ENCODE assay signal across 8 mouse cellular contexts in genomic region chr8:11700060-11701032, GRCm38 (mm10). TPM values are rescaled to one million over a fixed set of nuclear protein-coding genes. Genes with fewer than 3 reads are reported as not detected.
DNase-seq lines count a peak whose midpoint lies in the region; ATAC-seq and TF ChIP-seq lines count a peak whose summit lies in the region.

No protein-coding gene starts in this region.

- TF ChIP-seq CTCF in C2C12 (IDR thresholded peaks at IDR 0.05; ENCODE audit: control insufficient read depth, insufficient read depth, insufficient read length), result peak; percentile 70
- peak; percentile 97 for TF ChIP-seq CTCF in brain, embryonic 14.5 days (IDR thresholded peaks at IDR 0.05; ENCODE audit: borderline replicate concordance, extremely low read depth, insufficient read depth, insufficient read length)

- DNase-seq in brain, embryonic 14.5 days (ENCODE audit: low read depth), result peak; percentile 86
- peak; percentile 29 for DNase-seq in fibroblast of lung, adult 2 months (ENCODE audit: low read depth)
- DNase-seq in kidney, postnatal 14 days, result peak; percentile 85
- peak; percentile 54 for DNase-seq in liver, embryonic 13.5 days
- DNase-seq in neural tube, embryonic 10.5 days (ENCODE audit: extremely low spot score, low spot score), result peak; percentile 83

- no peak overlapping the region for H3ac ChIP-seq in C2C12 (ENCODE audit: control insufficient read depth, insufficient read length, low read depth)

- 0 out of 4 replicates have a peak overlapping the region, but pooled peaks have one; percentile 1 to 4 for H3K27ac ChIP-seq in heart, embryonic 14.5 days (replicated peaks in 1 of 2; ENCODE audit: control insufficient read depth in 1 of 2, insufficient read depth in 1 of 2, low read depth in 2 of 2, low read length in 2 of 2)
- no peak overlapping the region for H3K27ac ChIP-seq in liver, embryonic 13.5 days
- H3K27ac ChIP-seq in stomach, embryonic 15.5 days, result no peak overlapping the region

- H3K4me2 ChIP-seq in heart, embryonic 14.5 days (ENCODE audit: low read length), result peak overlapping the region; percentile 60
- H3K4me2 ChIP-seq in liver, embryonic 13.5 days, result peak overlapping the region; percentile 27
- peak overlapping the region; percentile 46 for H3K4me2 ChIP-seq in stomach, embryonic 15.5 days

- no peak for TF ChIP-seq POLR2A in brain, embryonic 14.5 days (IDR thresholded peaks at IDR 0.05; ENCODE audit: borderline replicate concordance, extremely low read depth, insufficient read depth, insufficient read length, poor library complexity, severe bottlenecking)

- 30% methylated on average over 26 of the region's 26 CpGs for WGBS in heart, embryonic 14.5 days
- 35% methylated on average over 26 of the region's 26 CpGs for WGBS in liver, embryonic 13.5 days (ENCODE audit: insufficient replicate concordance)
- 34% methylated on average over 26 of the region's 26 CpGs for WGBS in stomach, embryonic 15.5 days

- H3K4me1 ChIP-seq in heart, embryonic 14.5 days (ENCODE audit: control insufficient read depth in 2 of 2, insufficient read depth in 2 of 2, low read length in 2 of 2), result peaks cover 7 to 14% of the 10 kb centered on the region in 2 experiments
- H3K4me1 ChIP-seq in liver, embryonic 13.5 days (replicated peaks), result no peaks in the 10 kb centered on the region
- peaks cover 2% of the 10 kb centered on the region; the same call in 1 of the 2 replicates for H3K4me1 ChIP-seq in stomach, embryonic 15.5 days

- H3K27me3 ChIP-seq in C2C12 (ENCODE audit: control insufficient read depth, insufficient read depth, insufficient read length), result peaks cover 23% of the 10 kb centered on the region
- H3K27me3 ChIP-seq in heart, embryonic 14.5 days (ENCODE audit: control insufficient read depth, insufficient read depth, low read length), result peaks cover 4% of the 10 kb centered on the region; the same call in 1 of the 2 replicates
- H3K27me3 ChIP-seq in liver, embryonic 13.5 days, result no peaks in the 10 kb centered on the region
- H3K27me3 ChIP-seq in stomach, embryonic 15.5 days (replicated peaks), result no peaks in the 10 kb centered on the region

- H3K9ac ChIP-seq in heart, embryonic 14.5 days (ENCODE audit: low read length), result peak overlapping the region; percentile 35
- H3K9ac ChIP-seq in liver, embryonic 13.5 days, result no peak overlapping the region
- no peak overlapping the region for H3K9ac ChIP-seq in stomach, embryonic 15.5 days

- ATAC-seq in heart, embryonic 14.5 days (ENCODE audit: insufficient number of reproducible peaks, insufficient read depth, low FRiP score, low read depth), result 0 out of 2 replicates have a peak, but pooled peaks have one; percentile 57
- peak; percentile 65 for ATAC-seq in liver, embryonic 13.5 days (ENCODE audit: low read depth)
- peak; percentile 75 for ATAC-seq in stomach, embryonic 15.5 days (ENCODE audit: insufficient read depth, low FRiP score, low read depth)

- H3K4me3 ChIP-seq in C2C12 (ENCODE audit: insufficient read depth, poor library complexity, severe bottlenecking), result no peak overlapping the region
- peak overlapping the region; percentile 13 to 27; a peak in 3 of 4 replicates for H3K4me3 ChIP-seq in heart, embryonic 14.5 days (ENCODE audit: control insufficient read depth in 1 of 2, insufficient read depth in 1 of 2, low read depth in 1 of 2, low read length in 2 of 2)
- H3K4me3 ChIP-seq in liver, embryonic 13.5 days (replicated peaks), result no peak overlapping the region
- no peak overlapping the region for H3K4me3 ChIP-seq in stomach, embryonic 15.5 days (replicated peaks)

- H3K79me3 ChIP-seq in C2C12 (ENCODE audit: low read depth), result no peaks in the 10 kb centered on the region

- no peaks in the 10 kb centered on the region for H3K9me3 ChIP-seq in heart, embryonic 14.5 days (ENCODE audit: control insufficient read depth, low read length)
- no peaks in the 10 kb centered on the region for H3K9me3 ChIP-seq in liver, embryonic 13.5 days (replicated peaks)
- no peaks in the 10 kb centered on the region for H3K9me3 ChIP-seq in stomach, embryonic 15.5 days

- H3K36me3 ChIP-seq in C2C12 (ENCODE audit: control insufficient read depth, insufficient read depth), result no peaks in the 10 kb centered on the region
- H3K36me3 ChIP-seq in heart, embryonic 14.5 days (ENCODE audit: control insufficient read depth, insufficient read depth, low read length), result no peaks in the 10 kb centered on the region
- no peaks in the 10 kb centered on the region for H3K36me3 ChIP-seq in liver, embryonic 13.5 days
- H3K36me3 ChIP-seq in stomach, embryonic 15.5 days, result no peaks in the 10 kb centered on the region

- no peaks in the 10 kb centered on the region for H3K79me2 ChIP-seq in C2C12 (ENCODE audit: control insufficient read depth, insufficient read depth)

TF ChIP-seq in C2C12, 6 proteins besides CTCF, POLR2A, EP300 and RAD21:
- no peak for TF ChIP-seq FOSL1 (IDR thresholded peaks at IDR 0.05; ENCODE audit: insufficient read depth, low read length, poor library complexity, severe bottlenecking)
- no peak for TF ChIP-seq MYOD1 (IDR thresholded peaks at IDR 0.05; ENCODE audit: control insufficient read depth, insufficient read length, low read depth)
- TF ChIP-seq USF1 (IDR thresholded peaks at IDR 0.05; ENCODE audit: low read depth), result no peak
- TF ChIP-seq MAX (IDR thresholded peaks at IDR 0.05), result no peak
- TF ChIP-seq CEBPB (IDR thresholded peaks at IDR 0.05; ENCODE audit: low read depth), result no peak
- no peak for TF ChIP-seq MYOG (IDR thresholded peaks at IDR 0.05; ENCODE audit: control insufficient read depth, extremely low read depth, insufficient read length)
TF ChIP-seq in C2C12: peak in this region for 0.

RNA-seq across cellular contexts. Expression of gene 1700016D06Rik, which starts 0.5 kb away (rescaled TPM):
- not detected for polyA plus RNA-seq in C2C12 (2012; fragmentation: generic; extraction: Trizol)
- not detected in 2 replicates for polyA plus RNA-seq in brain, embryonic 14.5 days (2012; rRNA removed)
- not detected in 2 replicates for polyA plus RNA-seq in heart, embryonic 14.5 days (2014; fragmentation: Nextera tagmentation; extraction: Ambion mirVana)
- polyA plus RNA-seq in liver, embryonic 13.5 days (2015; fragmentation: Nextera tagmentation; extraction: Ambion mirVana), result not detected in 2 replicates
- polyA plus RNA-seq in stomach, embryonic 15.5 days (2015; fragmentation: Nextera tagmentation; extraction: Ambion mirVana), result not detected in 2 replicates

RNA-seq across cellular contexts. Expression of gene Arhgef7, which starts 27.2 kb away (rescaled TPM):
- 16.8 TPM for polyA plus RNA-seq in C2C12 (2012; fragmentation: generic; extraction: Trizol)
- 85.1 and 124 TPM in 2 replicates for polyA plus RNA-seq in brain, embryonic 14.5 days (2012; rRNA removed)
- polyA plus RNA-seq in heart, embryonic 14.5 days (2014; fragmentation: Nextera tagmentation; extraction: Ambion mirVana), result 67.5 and 72.1 TPM in 2 replicates
- 9.4 and 11.5 TPM in 2 replicates for polyA plus RNA-seq in liver, embryonic 13.5 days (2015; fragmentation: Nextera tagmentation; extraction: Ambion mirVana)
- polyA plus RNA-seq in stomach, embryonic 15.5 days (2015; fragmentation: Nextera tagmentation; extraction: Ambion mirVana), result 29.3 and 30.1 TPM in 2 replicates

Comparison
In these comparisons a context has a peak if more than half of its experiments do, and no peak if none do; other contexts are left out.
1. H3K4me3 ChIP-seq: peak in heart, embryonic 14.5 days (2 of 2); none in C2C12 (single experiment), liver, embryonic 13.5 days (single experiment) and stomach, embryonic 15.5 days (single experiment).
2. DNase-seq: peak in every context shown above with its lines; median percentile 86 in brain, embryonic 14.5 days; 85 in kidney, postnatal 14 days; 83 in neural tube, embryonic 10.5 days; 54 in liver, embryonic 13.5 days; 29 in fibroblast of lung, adult 2 months.
3. H3K27ac ChIP-seq: peak in heart, embryonic 14.5 days (2 of 2); none in liver, embryonic 13.5 days (single experiment) and stomach, embryonic 15.5 days (single experiment).
4. Peak in every context shown above with its lines, with median percentiles within 50 percentile points of each other: ATAC-seq and H3K4me2 ChIP-seq.